Mouse (Mus musculus) layer of hippocampus, adult 11-12 months (tissue): ENCODE measurements around the gene E130309D02Rik.

Source experiments
- DNase-seq: peaks from one replicate; pipeline ENCODE4 v3.0.0; 2022; ENCODE audit warnings: low spot score

E130309D02Rik gene

DNA sequence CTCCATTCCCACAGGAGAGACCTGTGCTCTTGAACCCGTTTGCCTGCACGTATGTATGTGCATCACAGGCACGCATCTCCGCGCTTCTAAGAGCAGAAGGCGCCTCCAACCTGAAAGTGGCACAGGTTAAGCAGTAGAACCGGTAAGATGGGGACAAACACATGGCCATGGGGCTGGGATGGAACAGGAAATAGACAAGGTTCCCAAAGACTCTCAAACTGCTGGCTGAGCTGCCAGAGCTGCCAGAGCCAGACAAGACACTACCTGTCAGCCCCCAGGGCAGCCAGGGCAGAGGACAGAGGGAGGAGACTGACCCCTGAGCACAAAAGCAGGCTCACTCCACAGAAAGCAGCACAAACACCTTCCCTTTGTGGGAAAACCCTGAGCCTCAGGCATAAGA lies 5.2 kb downstream of the E130309D02Rik start:
- DNase-seq = no peak

DNA sequence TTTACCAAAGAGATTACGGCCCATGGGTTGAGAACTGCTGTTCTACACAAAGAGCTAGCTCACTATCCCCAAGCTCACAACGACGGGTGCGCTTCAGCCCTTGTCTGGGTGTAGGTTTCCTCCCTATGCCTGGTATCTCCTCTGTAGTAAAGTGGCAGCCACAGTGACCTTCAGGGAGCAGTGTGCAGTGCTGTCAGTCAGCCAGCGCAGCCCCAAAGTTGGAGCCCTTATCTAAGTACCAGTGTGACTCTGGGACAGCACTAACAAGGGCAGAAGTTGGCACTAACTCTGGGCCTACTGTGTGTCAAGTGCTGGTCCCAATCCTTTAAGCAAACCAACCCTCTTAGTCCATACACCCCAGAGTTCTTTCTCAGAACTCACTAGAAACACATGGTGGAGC lies 6.3 kb downstream of the E130309D02Rik start:
- no peak for DNase-seq

DNA sequence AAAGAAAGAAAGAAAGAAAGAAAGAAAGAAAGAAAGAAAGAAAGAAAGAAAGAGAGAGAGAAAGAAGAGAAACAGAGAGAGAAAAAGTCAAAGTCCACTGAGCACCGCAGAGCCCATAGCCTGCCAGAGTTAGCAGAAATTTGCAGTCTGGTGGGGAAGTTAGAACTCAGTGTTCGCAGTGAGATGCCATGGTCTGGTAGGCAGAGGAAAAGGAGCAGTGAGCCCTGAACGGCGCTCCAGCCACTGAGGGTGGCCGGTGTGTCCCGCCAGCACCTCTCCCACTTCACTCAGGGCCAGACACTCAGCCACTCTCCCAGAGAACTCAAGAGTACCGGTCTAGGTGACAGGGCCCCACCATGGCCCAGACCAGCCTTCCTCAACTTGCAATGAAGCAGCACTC lies 10.9 kb downstream of the E130309D02Rik start:
- DNase-seq = no peak

DNA sequence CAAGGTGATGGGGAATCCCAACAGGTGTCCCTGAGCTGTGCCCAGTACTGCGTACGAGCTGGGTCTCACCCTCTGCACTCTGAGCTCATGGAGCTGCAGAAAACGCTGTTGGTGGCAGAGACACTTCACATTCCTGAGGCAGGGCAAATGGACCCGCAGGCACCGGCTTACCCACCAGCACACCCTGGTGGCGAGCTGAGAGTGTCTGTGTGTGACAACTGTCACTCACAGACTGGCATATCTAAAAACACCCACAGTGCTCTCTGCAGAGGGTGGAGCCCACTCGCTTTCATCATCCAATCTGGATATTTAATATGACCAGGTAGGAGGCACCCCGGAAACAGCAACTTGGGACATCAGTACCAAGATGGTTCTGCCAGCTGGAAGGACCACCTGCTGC lies 13.9 kb downstream of the E130309D02Rik start:
- DNase-seq = no peak

DNA sequence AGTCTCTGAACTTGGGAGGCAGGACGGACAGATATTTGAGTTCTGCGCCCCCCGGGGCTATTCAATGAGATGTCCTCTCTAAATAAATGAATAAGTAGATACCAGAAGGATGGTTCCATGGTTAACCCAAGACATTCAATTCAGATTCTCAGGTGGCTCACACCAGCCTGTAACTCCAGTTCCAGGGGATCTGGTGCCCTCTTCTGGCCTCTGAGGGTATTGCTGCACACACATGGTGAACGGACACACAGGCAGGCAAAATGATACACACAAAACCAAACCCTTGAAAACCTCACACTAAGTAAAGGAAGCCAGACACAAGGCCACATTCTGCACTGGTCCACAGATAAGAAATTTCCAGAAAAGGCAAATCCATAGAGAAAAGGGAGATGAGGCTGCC lies 15.5 kb downstream of the E130309D02Rik start:
- peak; percentile 63 for DNase-seq

DNA sequence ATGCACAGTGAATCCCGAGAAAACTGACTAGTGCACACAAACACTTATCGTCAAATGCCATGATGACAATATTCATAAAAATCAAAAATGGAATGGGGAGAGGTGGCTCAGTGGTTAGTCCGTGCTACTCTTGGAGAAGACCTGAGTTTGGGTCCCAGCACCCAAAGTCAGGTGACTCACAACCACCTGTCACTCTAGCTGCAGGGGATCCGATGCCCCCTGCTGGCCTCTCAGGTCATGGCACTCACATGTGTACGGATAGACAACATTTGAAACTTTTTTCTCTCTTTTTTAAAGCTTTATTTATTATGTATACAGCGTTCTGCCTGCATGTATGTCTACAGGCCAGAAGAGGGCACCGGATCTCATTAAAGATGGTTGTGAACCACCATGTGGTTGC lies 16.8 kb downstream of the E130309D02Rik start:
- no peak for DNase-seq

DNA sequence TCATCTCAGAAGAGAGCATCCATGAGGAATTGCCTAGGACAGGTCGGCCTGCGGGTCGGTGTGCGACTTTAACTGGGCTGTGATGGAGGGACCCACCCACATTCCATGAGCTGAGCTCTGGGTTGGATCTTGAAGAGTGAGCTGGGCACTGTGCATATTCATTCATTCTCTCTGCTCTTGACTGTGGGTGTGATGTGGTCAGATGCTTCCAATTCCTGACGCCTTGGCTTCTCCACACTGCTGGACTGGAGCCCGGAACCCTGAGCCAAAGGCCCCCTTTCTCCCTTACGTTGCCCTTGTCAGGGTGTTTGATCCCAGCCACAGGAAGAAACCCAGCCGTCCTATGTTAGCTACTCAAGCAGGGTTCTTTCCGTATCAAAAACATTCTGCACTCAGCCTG lies 17.2 kb downstream of the E130309D02Rik start:
- DNase-seq = no peak

DNA sequence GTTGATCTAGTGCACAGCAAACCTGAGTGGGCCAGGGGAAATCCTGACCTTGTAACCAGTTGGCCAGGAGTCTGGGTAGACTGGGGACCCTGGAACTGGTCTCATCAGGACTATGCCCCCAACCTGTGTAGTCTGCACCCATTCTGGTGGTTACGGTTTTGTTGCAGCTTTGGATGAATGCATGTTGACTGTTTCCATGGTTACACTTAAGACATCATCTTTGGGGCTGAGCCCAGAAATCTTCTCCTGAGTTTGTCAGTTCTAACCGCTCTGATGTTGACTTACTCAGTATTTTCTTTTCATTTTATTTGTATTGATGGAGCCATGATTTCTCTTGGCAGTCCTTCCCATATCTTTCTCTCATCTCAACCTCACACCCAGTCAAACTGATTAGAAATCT lies 19.8 kb downstream of the E130309D02Rik start:
- no peak for DNase-seq

DNA sequence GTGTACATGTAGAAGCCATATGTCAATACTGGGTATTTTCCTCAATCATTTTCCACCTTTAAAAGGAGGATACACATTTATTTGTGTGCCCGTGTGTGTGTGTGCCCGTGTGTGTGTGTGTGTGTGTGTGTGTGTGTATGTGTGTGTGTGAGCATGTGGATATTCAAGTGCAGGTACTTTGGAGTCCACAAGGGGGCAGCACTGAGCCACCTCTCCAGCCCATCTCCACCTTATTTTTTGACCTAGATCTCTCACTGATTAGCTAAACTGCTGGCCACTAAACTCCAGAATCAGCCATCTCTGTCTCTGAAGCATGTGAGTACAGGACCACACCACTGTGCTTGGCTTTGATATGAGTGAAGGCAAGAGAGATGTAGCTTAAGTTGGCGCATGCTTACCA lies 20.3 kb downstream of the E130309D02Rik start:
- no peak for DNase-seq

DNA sequence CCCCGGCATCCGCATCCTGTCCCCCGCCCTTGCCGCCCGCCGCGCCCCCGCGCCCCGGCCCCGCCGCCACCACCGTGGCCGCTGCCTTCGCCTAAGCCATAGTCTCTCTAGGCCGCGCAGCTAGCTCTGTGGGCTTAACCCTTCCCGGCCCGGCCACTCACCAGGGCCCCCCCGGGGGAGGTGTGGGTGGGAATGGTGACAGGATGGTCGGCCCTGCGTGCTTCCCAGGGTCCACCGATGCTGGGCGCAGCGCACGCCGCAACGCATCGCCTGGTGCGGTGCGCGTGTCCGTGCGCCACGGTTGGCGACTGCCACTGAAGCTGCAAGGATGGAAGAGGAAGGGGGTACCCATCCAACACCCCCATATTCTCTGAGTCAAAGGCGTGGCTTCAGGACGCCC lies 21.8 kb downstream of the E130309D02Rik start, which contains the start of gene Zfp853:
Gene Zfp853 (minus strand): TSS at position 220 of the 400 bp plus-strand sequence.
- DNase-seq = no peak

DNA sequence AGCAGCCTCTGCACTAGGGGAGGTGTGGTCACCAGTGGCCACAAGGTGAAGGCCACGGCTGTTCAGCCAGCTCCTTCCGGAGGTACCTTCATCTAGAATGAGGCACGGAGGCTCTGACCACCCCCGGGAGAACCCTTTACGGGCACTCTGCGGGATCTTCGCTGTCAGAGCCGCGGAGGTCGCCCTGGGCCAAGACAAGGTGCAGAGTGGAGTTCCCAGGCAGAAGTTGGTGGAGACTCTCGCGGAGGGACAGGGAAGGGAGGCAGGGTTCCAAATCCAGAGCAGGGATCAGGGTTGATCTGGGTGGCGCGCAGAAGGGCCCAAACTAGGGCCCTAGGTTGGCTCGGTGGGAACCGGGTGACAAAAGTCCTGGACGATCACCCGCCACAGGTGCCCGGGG lies 22.3 kb downstream of the E130309D02Rik start:
- no peak for DNase-seq

DNA sequence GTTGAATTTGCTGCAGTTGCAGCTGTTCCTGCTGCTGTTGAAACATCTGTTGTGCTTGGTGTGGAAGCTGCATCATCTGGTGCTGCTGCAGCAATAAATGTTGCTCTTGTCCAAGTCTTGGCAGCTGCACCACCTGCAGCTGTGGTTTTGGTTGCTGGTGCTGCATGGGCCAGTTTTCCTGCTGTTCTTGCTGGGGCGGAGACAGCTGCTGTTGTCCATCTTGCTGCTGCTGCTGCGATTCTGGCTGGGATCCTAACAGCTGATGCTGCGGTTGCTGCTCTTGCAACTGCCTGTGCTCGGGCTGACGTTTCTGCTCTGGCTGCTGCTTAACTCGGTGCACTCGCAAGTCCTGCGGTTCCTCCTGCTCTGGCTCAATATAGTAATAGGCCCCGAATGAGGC lies 25.9 kb downstream of the E130309D02Rik start:
- no peak for DNase-seq

DNA sequence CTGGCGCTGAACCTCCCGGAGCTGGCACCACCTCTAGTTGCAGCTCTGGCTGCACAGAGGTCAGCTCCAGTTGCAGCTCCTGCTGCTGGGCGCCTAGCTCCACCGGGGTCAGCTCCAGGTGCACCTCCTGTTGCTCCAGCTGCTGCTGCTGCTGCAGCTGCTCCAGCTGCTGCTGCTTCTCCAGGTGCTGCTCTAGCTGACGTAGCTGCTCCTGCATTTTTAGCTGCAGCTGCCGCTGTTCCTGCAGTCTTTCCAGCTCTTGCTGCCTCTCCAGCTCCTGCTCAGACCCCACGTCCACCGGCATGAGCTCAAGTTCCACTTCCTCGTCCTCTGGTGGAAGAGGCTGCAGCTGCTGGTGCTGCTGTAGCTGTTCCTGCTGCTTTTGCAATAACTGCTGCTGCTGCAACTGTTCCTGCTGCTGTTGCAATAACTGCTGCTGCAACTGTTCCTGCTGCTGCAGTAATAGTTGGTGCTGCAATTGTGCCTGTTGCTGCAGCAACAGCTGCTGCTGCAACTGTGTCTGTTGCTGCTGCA lies 26.7 kb downstream of the E130309D02Rik start:
- no peak for DNase-seq

DNA sequence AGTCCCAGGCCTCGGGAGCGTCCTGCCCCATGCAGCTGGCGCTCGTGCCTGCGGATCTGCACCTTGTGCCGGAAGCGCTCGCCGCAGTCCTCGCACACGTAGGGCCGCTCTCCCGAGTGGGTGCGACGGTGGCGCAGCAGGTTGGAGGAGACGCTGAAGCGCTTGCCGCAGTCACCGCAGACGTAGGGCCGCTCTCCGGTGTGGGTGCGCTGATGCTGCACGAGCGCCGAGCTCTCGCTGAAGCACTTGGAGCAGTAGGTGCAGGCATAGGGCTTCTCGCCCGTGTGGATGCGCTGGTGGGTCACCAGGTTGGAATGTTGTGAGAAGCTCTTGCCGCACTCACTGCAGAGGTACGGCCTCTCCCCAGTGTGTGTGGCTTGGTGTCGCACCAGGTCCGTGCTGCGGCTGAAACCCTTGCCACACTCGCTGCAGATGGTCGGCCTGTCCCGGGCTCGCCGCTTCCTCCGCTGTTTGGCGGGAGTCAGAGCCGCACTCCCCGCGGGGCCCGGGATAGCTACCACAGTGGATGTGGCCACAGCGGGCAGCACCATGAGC lies 27.3 kb downstream of the E130309D02Rik start:
- DNase-seq = no peak

DNA sequence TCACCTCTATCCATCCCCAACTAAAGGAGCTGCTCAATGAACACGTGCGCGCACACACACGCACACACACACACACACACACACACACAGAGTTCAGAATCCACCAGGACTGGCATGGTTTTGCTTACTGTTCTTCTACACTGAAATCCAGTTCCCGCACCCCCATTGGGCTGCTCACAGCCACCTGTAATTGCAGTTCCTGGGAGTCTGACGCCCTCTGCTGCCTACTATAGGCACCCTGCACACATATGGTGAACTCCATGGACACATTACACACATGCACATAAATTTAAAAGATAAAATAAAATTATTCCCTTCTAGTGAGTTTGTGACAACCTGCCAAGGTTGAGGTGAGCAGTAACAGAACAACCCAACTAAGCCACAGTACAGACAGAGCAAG lies 30.4 kb downstream of the E130309D02Rik start:
- no peak for DNase-seq

DNA sequence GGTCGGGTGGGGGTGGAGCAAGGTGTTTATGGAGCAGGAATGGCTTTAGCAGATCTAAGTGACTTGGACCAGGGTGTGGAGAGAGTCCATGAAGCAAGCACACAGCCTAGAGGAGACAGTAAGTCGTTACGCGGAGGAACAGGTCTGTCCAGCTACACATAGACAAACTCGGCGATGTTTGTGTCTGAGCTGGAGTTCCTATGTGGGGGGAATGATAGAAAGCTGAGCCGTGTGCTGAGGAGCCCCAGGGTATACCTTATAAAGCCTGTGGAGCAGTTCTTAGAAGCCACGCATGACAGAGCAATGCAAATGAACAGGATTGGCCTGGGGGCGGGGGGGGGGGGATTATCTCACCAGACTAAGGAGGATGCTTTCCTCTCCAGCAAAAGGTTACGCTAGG lies 35.9 kb downstream of the E130309D02Rik start:
- DNase-seq = no peak

DNA sequence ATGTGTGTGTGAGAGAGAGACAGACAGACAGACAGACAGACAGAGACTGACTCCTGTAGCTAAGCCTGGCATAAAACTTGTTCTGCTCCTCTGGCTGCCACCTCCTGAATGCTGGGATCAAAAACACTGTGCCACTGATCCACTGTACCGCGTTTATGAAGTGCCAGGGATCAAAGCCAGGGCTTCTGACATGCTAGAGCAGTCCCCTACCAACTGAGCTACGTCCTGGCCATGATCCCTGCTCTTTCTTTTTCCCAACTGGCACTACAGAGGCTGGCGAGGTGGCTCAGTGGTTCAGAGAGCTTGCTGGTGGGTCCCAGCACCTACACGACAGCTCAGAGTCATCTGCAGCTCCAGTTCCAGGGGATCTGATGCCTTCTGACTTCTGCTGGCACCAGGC lies 39.4 kb downstream of the E130309D02Rik start:
- no peak for DNase-seq

DNA sequence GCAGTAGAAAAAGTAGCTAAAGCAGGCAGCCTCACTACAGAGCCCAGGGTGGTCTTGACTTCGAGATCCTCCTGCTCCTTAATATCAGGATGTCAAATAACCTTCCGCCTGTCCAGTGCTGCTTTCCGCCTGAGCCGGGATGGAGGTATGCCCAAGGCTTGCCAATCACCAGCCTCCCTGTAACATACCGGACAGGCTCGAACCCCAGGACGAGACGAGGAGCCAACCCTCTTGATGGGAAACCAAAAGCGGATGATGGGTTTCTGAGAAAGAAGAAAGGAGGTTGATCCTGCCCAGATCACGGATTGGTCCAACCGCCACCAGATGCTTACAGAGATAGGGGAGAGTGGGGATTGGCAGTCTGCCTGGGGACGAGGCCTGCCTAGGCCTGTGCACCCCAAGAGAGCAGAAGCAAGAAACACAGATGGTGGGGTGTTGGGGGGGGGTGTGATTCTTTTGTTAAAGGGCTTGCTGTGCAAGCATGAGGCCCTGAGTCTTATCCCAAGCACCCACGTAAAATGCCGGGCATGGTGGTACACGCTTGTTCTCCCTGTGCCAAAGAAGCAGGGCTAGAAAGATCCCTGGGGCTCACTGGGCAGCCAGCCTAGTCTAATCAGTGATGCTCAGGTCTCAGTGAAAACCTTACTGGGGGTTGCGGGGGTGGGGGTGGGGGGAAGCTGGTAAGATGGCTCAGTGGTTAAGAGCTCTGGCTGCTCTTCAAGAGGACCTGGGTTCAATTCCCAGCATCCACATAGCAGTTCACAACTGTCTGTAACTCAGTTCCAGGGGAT lies 42.4 kb downstream of the E130309D02Rik start:
- no peak for DNase-seq

DNA sequence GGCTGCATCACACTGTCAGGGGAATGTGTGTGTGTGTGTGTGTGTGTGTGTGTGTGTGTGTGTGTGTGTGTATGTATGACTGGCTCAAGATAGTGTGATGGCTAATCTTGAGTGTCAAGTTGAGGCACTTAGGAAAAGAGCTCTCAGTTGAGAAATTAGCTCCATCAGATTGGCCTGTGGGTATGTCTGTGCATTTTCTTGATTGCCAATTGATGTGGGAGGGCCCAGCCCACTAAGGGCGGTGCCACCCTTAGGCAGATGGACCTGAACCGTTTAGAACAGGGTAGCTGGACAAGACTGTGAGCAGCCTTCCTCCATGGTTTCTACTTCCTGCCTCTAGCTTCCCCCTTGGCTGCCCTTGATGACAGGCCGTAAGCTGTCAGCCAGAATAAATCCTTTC lies 43.1 kb downstream of the E130309D02Rik start:
- DNase-seq = no peak

DNA sequence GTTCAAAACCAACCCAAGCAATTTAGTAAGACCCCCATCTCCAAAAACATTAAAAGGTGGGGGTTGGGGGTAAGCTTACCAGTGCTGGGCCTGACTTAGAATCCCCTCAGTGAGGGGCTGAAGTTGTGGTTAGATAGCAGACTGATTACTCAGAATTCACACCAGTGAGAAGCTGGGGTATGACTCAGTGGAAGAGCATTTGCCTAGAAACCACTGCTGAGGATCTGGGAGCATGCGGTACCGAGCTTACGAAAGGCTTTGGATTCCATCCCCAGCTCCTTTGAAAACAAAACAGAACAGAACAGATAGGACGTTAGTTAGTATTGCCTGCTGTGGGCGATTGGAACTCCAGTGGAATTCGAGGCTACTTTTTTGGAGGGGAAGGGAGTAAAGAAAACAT lies 43.5 kb downstream of the E130309D02Rik start:
- no peak for DNase-seq

DNA sequence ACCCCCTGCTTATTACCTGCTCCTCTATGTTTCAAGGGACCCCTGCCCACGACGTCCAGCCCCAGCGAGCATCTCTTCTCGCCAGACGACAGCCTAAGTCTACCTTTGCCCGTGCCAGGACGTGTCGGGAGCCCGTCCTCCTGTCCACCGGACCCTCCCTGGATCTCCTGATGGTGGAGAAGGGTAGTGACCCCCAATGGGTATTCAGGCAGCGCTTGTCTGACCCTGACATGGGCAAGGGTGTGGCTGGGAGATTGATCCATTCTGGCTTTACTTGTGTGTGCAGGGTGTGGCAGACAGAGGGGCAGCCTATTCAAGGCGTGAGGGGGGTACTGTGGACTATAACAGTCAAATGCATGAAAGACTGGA lies 45.0 kb downstream of the E130309D02Rik start:
- DNase-seq = no peak

DNA sequence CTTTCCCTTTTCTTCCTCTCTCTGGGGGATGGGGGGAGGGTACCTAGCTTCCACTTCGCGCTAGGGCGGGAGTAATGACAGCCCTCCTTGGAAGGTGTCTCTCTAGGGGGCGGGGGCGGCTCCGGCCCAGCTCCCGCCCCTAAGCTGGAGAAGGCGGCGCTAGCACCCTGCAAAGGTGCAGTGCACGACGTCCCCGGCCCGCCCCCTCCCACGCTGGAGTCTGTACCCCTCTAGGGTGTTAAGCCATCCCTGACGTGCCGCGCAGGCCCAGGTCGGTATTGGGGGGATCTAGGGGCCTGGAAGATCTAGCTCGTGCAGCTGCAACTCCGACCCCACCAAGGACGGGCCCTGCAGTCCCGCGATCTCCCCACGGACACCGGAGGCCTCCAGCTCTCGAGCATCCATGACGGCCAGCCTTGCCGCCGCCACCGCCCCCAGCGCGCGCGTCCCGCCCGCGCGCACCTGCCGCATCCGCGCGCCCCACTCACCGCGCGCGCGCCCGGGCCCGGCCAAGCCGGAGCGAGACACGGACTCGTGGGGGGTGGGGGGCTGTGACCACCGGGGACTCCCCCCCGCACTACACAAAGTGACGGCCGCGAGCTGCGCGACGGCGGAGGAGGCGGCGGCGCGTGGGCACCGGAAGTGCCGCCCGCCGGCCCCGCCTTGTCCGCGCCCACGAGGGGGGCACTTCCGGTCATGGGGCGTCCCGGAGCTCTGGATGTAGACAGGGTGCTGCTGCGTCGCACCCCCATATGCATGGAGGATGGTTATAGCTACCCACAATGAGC lies 45.6 kb downstream of the E130309D02Rik start, which contains the start of gene Zfp316:
Gene Zfp316 (minus strand): TSS at position 660 of the 788 bp plus-strand sequence.
- peak; percentile 78 for DNase-seq

DNA sequence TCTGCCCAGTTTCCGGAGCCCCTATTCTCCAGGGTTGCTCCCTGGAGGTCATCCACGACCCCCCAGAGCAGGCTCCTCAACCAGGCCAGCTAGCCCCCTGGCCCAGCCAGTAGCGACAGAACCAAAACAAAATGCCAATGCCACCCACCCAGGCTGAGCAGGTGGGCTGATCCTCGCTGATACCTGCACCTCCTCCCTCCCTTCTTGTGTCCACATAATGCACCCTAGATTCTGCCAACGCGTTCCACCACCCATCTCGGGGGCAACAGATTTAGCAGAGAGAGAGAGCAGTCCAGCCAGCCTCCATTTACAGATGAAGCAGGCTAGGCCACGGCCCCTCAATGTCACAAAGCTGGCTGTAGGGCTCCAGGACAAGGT lies 46.2 kb downstream of the E130309D02Rik start:
- no peak for DNase-seq
